Mouse (Mus musculus): ENCODE results near the gene Cd48.

- TF ChIP-seq CTCF (IDR thresholded peaks at IDR 0.05; ENCODE audit: low read depth, low read length) (no peak), TAL1 (conservative IDR thresholded peaks at IDR 0.05; ENCODE audit: low read depth, low read length) (no peak), GATA1 (IDR thresholded peaks at IDR 0.05; ENCODE audit: borderline replicate concordance, low read length) (no peak), POLR2AphosphoS5 (IDR thresholded peaks at IDR 0.05; ENCODE audit: insufficient replicate concordance, low read depth, low read length) (no peak)
Measured at GRCm38 (mm10) chr1:171684923-171685322, 3.1 kb downstream of the Cd48 start.

Data from G1E (cell line).